Mouse (Mus musculus) stomach, postnatal 0 days (tissue): ENCODE data around the gene Setx.

Experiments used
- CTCF ChIP-seq: IDR thresholded peaks from 2 replicates; pipeline ENCODE4 v1.5.1; 2016; ENCODE audit warnings: antibody characterized with exemption, low read depth, mild to moderate bottlenecking, moderate library complexity
- EP300 ChIP-seq: optimal IDR thresholded peaks from 2 replicates; pipeline ENCODE3; 2016; ENCODE audit warnings: antibody characterized with exemption

GRCm38 (mm10) chr2:29168067-29168466, 44.1 kb downstream of the Setx start:
- TF ChIP-seq CTCF (no peak), EP300 (no peak)
